Mouse (Mus musculus) gastrocnemius, adult 2 months (tissue): ENCODE results near the gene Gabrd. TPM values are rescaled to one million over a fixed set of nuclear protein-coding genes. Genes with fewer than 3 reads are reported as not detected.

Experiments
- DNase-seq: peaks from one replicate; pipeline ENCODE4 v3.0.0; 2022
- H3K27ac ChIP-seq: fragments of 200-600 bp; 2 replicates; pipeline ENCODE4 v1.8.1; 2022; ENCODE audit warnings: mild to moderate bottlenecking
- H3K4me3 ChIP-seq: fragments of 200-600 bp; 2 replicates; pipeline ENCODE4 v1.8.1; 2022; ENCODE audit warnings: mild to moderate bottlenecking, moderate library complexity
- CTCF ChIP-seq: fragments of 200-600 bp; IDR thresholded peaks from 2 replicates; pipeline ENCODE4 v1.8.1; 2022; ENCODE audit warnings: antibody characterized with exemption, mild to moderate bottlenecking, moderate library complexity
- intact Hi-C: fragments of 180-260 bp; cut with DNase I; formaldehyde crosslinking; loops from one replicate; pipeline ENCODE4 v1.15.1; 2025
- total RNA-seq, 2 experiments: library from RNA; stranded (reverse); gene quantifications; 2 replicates each; pipeline ENCODE4 v1.2.3; 2021

Gene Gabrd
- total RNA-seq, 2 experiments from 2014 or later = 0.20 TPM

GRCm38 (mm10) chr4:155412124-155412523 lies 14.2 kb upstream of the Gabrd start:
- no peak for DNase-seq
- H3K27ac ChIP-seq = no peak overlapping the region
- no peak overlapping the region for H3K4me3 ChIP-seq
- TF ChIP-seq CTCF = no peak
- intact Hi-C loops = loop anchor here (5.0 kb wide), 1 partner anchor 55 kb away; the partner anchor contains the start of gene Tmem52

GRCm38 (mm10) chr4:155409058-155409776 lies 11.3 kb upstream of the Gabrd start, which contains the start of gene Cfap74:
TSS of gene Cfap74 (plus strand) at chr4:155409190.
- peak within 1 kb of the TSS; percentile 71 for H3K27ac ChIP-seq
- TF ChIP-seq CTCF = no peak
- DNase-seq = peak; percentile 88
- intact Hi-C loops = loop anchor here (2.0 to 5.0 kb wide), 2 partner anchors 40 to 87 kb away; no protein-coding TSS in a partner anchor
- peak within 1 kb of the TSS; percentile 78 for H3K4me3 ChIP-seq

DNA sequence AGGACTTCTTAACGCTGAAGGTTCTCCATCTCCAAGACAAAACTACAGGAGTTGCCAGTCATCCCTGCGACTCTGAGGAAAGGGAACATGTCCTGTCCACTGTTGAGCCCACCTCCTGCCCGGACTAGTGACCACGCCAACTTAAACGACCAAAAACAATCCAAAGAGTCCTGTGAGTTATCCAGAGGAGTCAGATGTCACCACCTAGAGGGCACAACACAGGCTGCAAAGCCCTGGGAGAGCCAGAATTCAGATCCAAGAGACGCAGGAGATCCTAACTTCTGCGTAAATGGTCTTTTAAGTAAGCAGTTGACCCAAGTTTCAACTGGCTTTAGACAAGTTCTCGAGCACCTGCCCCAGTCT lies 10.8 kb upstream of the Gabrd start:
- TF ChIP-seq CTCF = peak; percentile 53
- Histone ChIP-seq H3K27ac (peak overlapping the region; percentile 71), H3K4me3 (peak overlapping the region; percentile 78)
- intact Hi-C loops = loop anchor here (2.0 to 5.0 kb wide), 2 partner anchors 40 to 86 kb away; no protein-coding TSS in a partner anchor
- DNase-seq = no peak

DNA sequence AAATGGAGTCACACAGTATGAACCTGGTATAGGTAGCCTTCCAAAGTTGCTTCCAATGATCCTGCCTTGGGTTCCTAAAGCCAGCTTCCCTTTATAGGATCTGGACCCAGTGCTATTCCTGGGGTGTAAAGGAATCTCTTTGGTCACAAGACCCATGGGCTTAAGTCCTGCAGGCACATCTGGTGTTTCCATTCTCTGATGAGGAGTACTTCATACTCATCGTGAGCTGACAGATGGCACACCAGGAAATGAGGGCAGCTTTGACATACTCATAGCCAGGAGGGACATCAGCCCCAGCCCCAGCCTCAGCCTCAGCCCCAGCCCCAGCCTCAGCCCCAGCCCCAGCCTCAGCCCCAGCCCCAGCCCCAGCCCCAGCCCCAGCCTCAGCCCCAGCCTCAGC lies 4.6 kb upstream of the Gabrd start:
- intact Hi-C loops = no loop called here
- Histone ChIP-seq H3K4me3 (no peak overlapping the region), H3K27ac (no peak overlapping the region)
- DNase-seq = no peak
- TF ChIP-seq CTCF = no peak

GRCm38 (mm10) chr4:155401121-155401520 lies 3.2 kb upstream of the Gabrd start:
- Histone ChIP-seq H3K4me3 (no peak overlapping the region), H3K27ac (no peak overlapping the region)
- no peak for TF ChIP-seq CTCF
- intact Hi-C loops = no loop called here
- DNase-seq = no peak

GRCm38 (mm10) chr4:155398222-155398540 lies 269 bp upstream of the Gabrd start:
- H3K4me3 ChIP-seq = peak overlapping the region; percentile 65

GRCm38 (mm10) chr4:155396751-155397150 lies 1.2 kb downstream of the Gabrd start:
- DNase-seq = no peak
- Histone ChIP-seq H3K4me3 (no peak overlapping the region), H3K27ac (no peak overlapping the region)
- intact Hi-C loops = no loop called here
- no peak for TF ChIP-seq CTCF

More at GRCm38 (mm10) chr4:155398222-155398540, 269 bp upstream of the Gabrd start:
- H3K27ac ChIP-seq = no peak overlapping the region
- no peak for DNase-seq
- intact Hi-C loops = no loop called here
- TF ChIP-seq CTCF = no peak

GRCm38 (mm10) chr4:155395471-155395870 lies 2.4 kb downstream of the Gabrd start:
- Histone ChIP-seq H3K4me3 (no peak overlapping the region), H3K27ac (no peak overlapping the region)
- no peak for DNase-seq
- TF ChIP-seq CTCF = no peak
- intact Hi-C loops = no loop called here

GRCm38 (mm10) chr4:155387166-155387565 lies 10.7 kb downstream of the Gabrd start:
- TF ChIP-seq CTCF = no peak
- DNase-seq = no peak
- no peak overlapping the region for H3K27ac ChIP-seq
- intact Hi-C loops = no loop called here
- no peak overlapping the region for H3K4me3 ChIP-seq

- TF ChIP-seq CTCF = no peak
- no peak for DNase-seq
- Histone ChIP-seq H3K27ac (no peak overlapping the region), H3K4me3 (no peak overlapping the region)
- intact Hi-C loops = no loop called here
These were observed 14.6 kb downstream of the Gabrd start for GRCm38 (mm10) chr4:155383326-155383725.

DNA sequence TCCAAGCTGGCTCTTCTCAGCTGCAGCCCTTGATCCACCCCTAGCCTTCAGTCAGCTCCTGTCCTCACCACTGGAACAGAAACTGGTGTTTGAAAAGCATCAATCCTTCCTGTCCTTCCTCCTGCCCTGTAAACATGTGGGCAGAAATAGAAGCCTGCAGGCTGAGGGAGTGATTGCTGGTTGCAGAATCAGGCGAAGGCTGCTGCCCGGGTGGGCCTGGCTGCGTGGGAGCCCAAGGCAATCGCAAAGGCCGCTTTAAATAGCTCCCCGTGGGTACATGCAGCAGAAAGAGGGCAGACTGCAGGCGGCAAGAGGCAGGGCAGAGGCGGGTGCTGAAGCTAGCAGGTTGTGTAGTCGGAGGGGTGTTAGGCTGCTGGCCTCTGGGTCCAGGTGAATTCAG lies 15.2 kb downstream of the Gabrd start:
- Histone ChIP-seq H3K4me3 (no peak overlapping the region), H3K27ac (no peak overlapping the region)
- no peak for DNase-seq
- intact Hi-C loops = no loop called here
- no peak for TF ChIP-seq CTCF

- TF ChIP-seq CTCF = no peak
- DNase-seq = no peak
- no peak overlapping the region for H3K4me3 ChIP-seq
These were observed 15.9 kb downstream of the Gabrd start for GRCm38 (mm10) chr4:155381974-155382373.

DNA sequence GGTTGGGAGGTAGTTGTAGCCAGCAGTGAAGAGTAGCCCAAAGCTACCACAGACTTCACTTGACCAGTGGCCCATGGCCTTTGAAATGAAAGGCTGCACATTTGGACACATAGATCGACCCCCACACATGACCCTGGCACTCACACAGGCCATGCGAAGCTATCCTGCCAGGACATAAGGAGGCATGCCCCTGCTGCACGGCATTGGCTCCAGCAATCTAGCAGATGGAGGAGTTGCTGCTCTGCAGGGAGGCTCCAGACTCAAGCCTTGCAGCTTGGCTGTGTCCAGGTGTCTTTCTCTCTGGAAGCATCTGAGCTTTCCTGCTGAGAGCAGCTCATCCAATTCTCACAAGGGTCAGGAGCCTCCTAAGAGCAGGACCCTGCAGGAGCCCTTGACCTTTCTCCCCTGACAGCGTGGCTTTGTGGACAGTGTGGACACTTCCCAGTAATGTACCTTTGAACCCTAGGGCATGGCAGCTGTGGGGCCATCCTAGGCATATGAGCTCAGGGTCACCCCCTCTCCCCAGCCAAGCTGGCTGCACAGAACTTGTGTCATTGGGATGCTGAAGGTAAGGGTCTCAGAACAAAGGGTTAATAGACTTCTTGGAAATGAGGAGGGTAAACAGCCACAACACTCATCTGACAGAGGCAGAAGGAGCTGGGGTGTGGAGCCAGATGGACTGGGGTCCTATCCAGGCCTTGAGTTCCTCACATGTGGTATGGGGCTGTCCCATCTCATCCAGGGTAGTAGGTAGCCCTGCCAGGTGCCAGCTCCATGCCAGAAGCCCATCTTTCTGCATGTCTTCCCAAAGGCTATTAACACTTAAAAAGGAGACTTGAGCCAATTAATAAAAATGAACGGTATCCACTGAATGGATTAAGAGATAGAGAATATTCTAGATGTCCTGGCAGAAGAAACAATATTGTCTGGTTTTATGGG lies 25.8 kb downstream of the Gabrd start:
- TF ChIP-seq CTCF = no peak
- intact Hi-C loops = loop anchor here (5.0 kb wide), 1 partner anchor 195 kb away; no protein-coding TSS in a partner anchor
- no peak for DNase-seq
- no peak overlapping the region for H3K27ac ChIP-seq
- no peak overlapping the region for H3K4me3 ChIP-seq

More at GRCm38 (mm10) chr4:155381974-155382373, 15.9 kb downstream of the Gabrd start:
- no peak overlapping the region for H3K27ac ChIP-seq
- intact Hi-C loops = no loop called here
